8 mouse cellular contexts compared by ENCODE assay signal in genomic region chr13:70841421-70841904, GRCm38 (mm10). TPM values are rescaled to one million over a fixed set of nuclear protein-coding genes. Genes with fewer than 3 reads are reported as not detected.
A peak's percentile ranks its signal among the peaks of the same experiment; 100 is the strongest.
DNase-seq lines count a peak whose midpoint lies in the region; ATAC-seq lines count a peak whose summit lies in the region.

Gene Adamts16 (minus strand): TSS chr13:70841811.

- H3K27ac ChIP-seq in heart, embryonic 11.5 days (ENCODE audit: low read depth, low read length): no peak within 1 kb of the TSS
- no peak within 1 kb of the TSS; the same call in 1 of the 2 replicates for H3K27ac ChIP-seq in hindbrain, embryonic 13.5 days
- H3K27ac ChIP-seq in liver, embryonic 15.5 days (replicated peaks): no peak within 1 kb of the TSS

- peak within 1 kb of the TSS; percentile 70 for H3K4me2 ChIP-seq in heart, embryonic 11.5 days
- peak within 1 kb of the TSS; percentile 82 for H3K4me2 ChIP-seq in hindbrain, embryonic 13.5 days
- H3K4me2 ChIP-seq in liver, embryonic 15.5 days: peak within 1 kb of the TSS; percentile 23

- H3K9ac ChIP-seq in heart, embryonic 11.5 days (ENCODE audit: low read depth, low read length): no peak within 1 kb of the TSS
- peak within 1 kb of the TSS; percentile 76 for H3K9ac ChIP-seq in hindbrain, embryonic 13.5 days
- H3K9ac ChIP-seq in liver, embryonic 15.5 days: no peak within 1 kb of the TSS

- ATAC-seq in heart, embryonic 11.5 days (replicated peaks; ENCODE audit: insufficient number of reproducible peaks, low FRiP score, low TSS enrichment): 0 out of 2 replicates have a peak, but pooled peaks have one; percentile 35
- peak; percentile 65 for ATAC-seq in hindbrain, embryonic 13.5 days (ENCODE audit: low FRiP score)
- no peak for ATAC-seq in liver, embryonic 15.5 days (ENCODE audit: insufficient read depth)

- intact Hi-C loops in heart, postnatal 36 days (cut with DNase I): loop anchor here (2.0 kb wide), 1 partner anchor 159 kb away; no protein-coding TSS in a partner anchor

- no peaks in the 10 kb centered on the region for H3K36me3 ChIP-seq in heart, embryonic 11.5 days (ENCODE audit: control insufficient read depth, insufficient read depth, low read length)
- no peaks in the 10 kb centered on the region for H3K36me3 ChIP-seq in hindbrain, embryonic 13.5 days
- no peaks in the 10 kb centered on the region for H3K36me3 ChIP-seq in liver, embryonic 15.5 days (replicated peaks)

- no peaks in the 10 kb centered on the region for H3K9me3 ChIP-seq in heart, embryonic 11.5 days (replicated peaks; ENCODE audit: control insufficient read depth, low read length)
- no peaks in the 10 kb centered on the region for H3K9me3 ChIP-seq in hindbrain, embryonic 13.5 days
- no peaks in the 10 kb centered on the region for H3K9me3 ChIP-seq in liver, embryonic 15.5 days (replicated peaks)

- H3K4me1 ChIP-seq in heart, embryonic 11.5 days (ENCODE audit: control insufficient read depth, insufficient read depth, low read length): no peaks in the 10 kb centered on the region; the same call in 1 of the 2 replicates
- peaks cover 21% of the 10 kb centered on the region for H3K4me1 ChIP-seq in hindbrain, embryonic 13.5 days (replicated peaks)
- no peaks in the 10 kb centered on the region for H3K4me1 ChIP-seq in liver, embryonic 15.5 days (replicated peaks)

- 6% methylated on average over 18 of the region's 18 CpGs for WGBS in heart, embryonic 11.5 days (ENCODE audit: insufficient replicate concordance)
- 3% methylated on average over 18 of the region's 18 CpGs for WGBS in hindbrain, embryonic 13.5 days
- 4% methylated on average over 18 of the region's 18 CpGs for WGBS in liver, embryonic 15.5 days (ENCODE audit: insufficient replicate concordance)

- H3K4me3 ChIP-seq in heart, embryonic 11.5 days (ENCODE audit: low read depth, low read length): peak within 1 kb of the TSS; percentile 37
- H3K4me3 ChIP-seq in hindbrain, embryonic 13.5 days: peak within 1 kb of the TSS; percentile 50
- H3K4me3 ChIP-seq in liver, embryonic 15.5 days (replicated peaks): no peak within 1 kb of the TSS

- DNase-seq in heart, postnatal 36 days: no peak
- peak; percentile 18 to 27 for DNase-seq in cerebellum, adult 18-20 months
- DNase-seq in adrenal gland, postnatal 4 days (ENCODE audit: low spot score in 2 of 2): no peak
- no peak for DNase-seq in lung, postnatal 14 days
- no peak for DNase-seq in lung, postnatal 4 days

- H3K27me3 ChIP-seq in heart, embryonic 11.5 days (ENCODE audit: control insufficient read depth, insufficient read depth, low read length): peaks cover 27% of the 10 kb centered on the region
- H3K27me3 ChIP-seq in hindbrain, embryonic 13.5 days: peaks cover 29% of the 10 kb centered on the region
- H3K27me3 ChIP-seq in liver, embryonic 15.5 days: peaks cover 27% of the 10 kb centered on the region

RNA-seq across cellular contexts. Expression of gene Adamts16, which starts in this region (rescaled TPM):
- 0.10 and 0.13 TPM in 2 replicates for polyA plus RNA-seq in heart, embryonic 11.5 days (2014; fragmentation: Nextera tagmentation; extraction: Ambion mirVana)
- not detected for total RNA-seq in heart, postnatal 36 days (2021)
- 2.3 and 2.6 TPM in 2 replicates for polyA plus RNA-seq in hindbrain, embryonic 13.5 days (2015; fragmentation: Nextera tagmentation; extraction: Ambion mirVana)
- 0.15 and 0.25 TPM in 2 replicates for polyA plus RNA-seq in liver, embryonic 15.5 days (2015; fragmentation: Nextera tagmentation; extraction: Ambion mirVana)
- total RNA-seq in adrenal gland, postnatal 4 days (2021): 10 to 100 TPM in 1 of 2 experiments, 1 to 10 TPM in 1; 2.9 to 10.1 TPM

Comparison
In these comparisons a context has a peak if more than half of its experiments do, and no peak if none do; other contexts are left out.
1. Peak in ATAC-seq, H3K4me3 ChIP-seq and H3K4me2 ChIP-seq in heart, embryonic 11.5 days; RNA of the gene not detected or under 1 TPM.
2. H3K4me2 ChIP-seq: peak in every context shown above with its lines; median percentile 82 in hindbrain, embryonic 13.5 days; 70 in heart, embryonic 11.5 days; 23 in liver, embryonic 15.5 days.
3. DNase-seq: peak in cerebellum, adult 18-20 months (2 of 2); none in heart, postnatal 36 days (0 of 2), adrenal gland, postnatal 4 days (0 of 2), lung, postnatal 14 days (single experiment) and lung, postnatal 4 days (0 of 2).